Mouse (Mus musculus) ES-Bruce4 (cell line): Measurements from ENCODE around the gene Alg9.

Source experiments
- CTCF ChIP-seq: IDR thresholded peaks from one replicate; pipeline ENCODE4 v1.8.1; 2011; ENCODE audit warnings: low read depth, low read length
- EP300 ChIP-seq: IDR thresholded peaks from 2 replicates; pipeline ENCODE4 v1.6.1; 2011; ENCODE audit warnings: low read depth, low read length; ENCODE audit not compliant: insufficient read depth
- POLR2A ChIP-seq: IDR thresholded peaks from one replicate; pipeline ENCODE4 v1.8.1; 2011; ENCODE audit warnings: low read length; ENCODE audit not compliant: insufficient read depth

DNA sequence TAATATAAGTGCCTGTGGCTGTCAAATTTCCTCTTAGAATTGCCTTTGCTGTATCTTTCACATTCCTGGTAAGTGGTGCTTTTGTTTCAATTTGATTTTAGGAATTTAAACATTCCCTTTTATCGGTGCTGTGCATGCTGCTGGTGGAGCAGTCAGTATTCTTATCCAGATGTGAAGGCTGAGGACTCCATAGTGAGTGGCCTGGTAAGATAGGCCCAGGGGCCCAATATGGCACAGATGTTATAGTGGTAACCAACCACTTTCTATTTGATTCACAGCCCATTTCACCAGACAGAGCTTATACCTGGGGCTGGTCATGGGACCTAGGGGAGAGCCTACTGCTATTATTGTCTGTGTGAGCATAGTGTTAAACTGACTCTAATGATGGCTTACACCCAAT, 41.7 kb downstream of the Alg9 start:
- TF ChIP-seq CTCF (no peak), EP300 (no peak), POLR2A (no peak)
